Mouse (Mus musculus) G1E-ER4 (cell line): ENCODE results near the gene Reep3. TPM values are rescaled to one million over a fixed set of nuclear protein-coding genes. Genes with fewer than 3 reads are reported as not detected.

Experiments
- GATA1 ChIP-seq: IDR thresholded peaks from one replicate; pipeline ENCODE4 v1.8.0; 2012; ENCODE audit warnings: low read length, inconsistent platforms
- polyA plus RNA-seq: library from polyadenylated mRNA; stranded (reverse); fragments of >175 nt; gene quantifications from 2 replicates; pipeline ENCODE4 v1.2.3, GENCODE M21; 2012

Gene Reep3
- polyA plus RNA-seq, 1 experiment: 1.5 TPM

DNA sequence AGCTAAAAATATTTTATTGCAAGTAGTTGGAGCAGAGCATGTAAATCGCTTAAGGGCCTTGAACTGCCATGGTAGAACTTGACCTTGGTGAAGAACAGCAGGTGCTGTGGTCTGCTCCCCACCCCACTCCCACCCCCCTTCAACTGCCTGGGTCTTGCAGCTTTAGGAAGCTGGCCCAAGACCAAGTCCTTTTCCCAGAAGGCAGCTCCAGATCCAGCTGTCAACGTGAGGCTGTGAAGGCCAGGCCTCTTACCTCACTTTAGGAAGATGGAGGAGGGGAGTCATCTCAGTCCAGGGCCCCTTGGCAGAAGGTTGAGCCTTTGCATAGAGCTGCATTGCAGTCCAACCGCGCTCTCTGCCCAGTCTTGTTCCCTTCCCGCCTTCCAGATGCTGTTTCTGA lies 102.3 kb downstream of the Reep3 start:
- TF ChIP-seq GATA1: no peak

DNA sequence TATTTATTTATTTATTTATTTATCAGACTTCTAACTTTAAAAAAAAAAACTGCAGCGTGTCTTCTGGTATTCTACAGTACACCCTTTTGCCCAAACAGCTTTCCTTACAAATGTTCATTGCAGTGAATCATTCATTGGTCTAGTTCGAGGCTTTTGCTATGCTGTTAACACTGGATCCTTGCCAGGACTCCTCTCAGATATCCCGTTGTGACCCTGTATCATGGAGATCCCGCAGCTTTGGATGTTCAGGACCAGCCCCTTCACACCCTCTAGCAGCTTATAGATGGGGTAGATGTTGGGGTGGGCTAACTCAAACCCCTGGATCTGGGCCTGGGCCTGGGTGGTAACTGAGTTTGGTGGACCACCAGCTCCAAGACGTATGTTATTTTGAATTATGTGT lies 104.2 kb downstream of the Reep3 start:
- no peak for TF ChIP-seq GATA1

DNA sequence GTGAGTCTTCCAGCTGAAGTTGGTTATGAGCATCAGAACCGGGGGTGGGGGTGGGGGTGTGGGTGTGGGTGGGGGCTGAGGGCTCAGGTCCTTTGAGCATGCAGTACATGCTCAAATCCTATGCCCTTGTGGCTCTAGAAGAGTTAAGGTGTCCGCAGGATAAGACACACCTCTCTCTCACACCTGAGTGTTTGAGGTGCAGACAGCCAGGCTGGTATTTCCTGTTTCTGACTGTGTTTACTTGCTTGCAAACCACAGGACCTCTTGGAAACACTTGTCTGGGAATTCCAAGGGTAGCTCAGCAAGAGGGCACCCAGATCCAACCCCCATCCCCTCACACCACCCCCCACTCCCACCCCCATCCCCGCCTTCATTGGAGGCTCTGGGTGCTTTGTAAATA lies 106.2 kb downstream of the Reep3 start:
- TF ChIP-seq GATA1: no peak

DNA sequence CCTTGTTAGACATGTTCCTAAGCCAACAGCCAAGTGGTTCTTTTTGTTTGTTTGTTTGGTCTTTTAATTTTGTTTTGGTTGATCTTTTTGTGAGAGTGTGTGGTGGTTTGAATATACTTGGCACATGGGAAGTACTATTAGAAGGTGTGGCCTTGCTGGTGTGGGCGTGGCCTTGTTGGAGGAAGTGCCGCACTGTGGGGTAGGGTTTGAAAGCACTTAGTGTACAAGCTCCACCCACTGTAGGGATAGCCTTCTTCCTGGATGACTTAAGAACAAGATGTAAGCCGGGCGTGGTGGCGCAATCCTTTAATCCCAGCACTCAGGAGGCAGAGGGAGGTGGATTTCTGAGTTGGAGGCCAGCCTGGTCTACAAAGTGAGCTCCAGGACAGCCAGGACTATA lies 113.7 kb downstream of the Reep3 start:
- TF ChIP-seq GATA1: no peak

DNA sequence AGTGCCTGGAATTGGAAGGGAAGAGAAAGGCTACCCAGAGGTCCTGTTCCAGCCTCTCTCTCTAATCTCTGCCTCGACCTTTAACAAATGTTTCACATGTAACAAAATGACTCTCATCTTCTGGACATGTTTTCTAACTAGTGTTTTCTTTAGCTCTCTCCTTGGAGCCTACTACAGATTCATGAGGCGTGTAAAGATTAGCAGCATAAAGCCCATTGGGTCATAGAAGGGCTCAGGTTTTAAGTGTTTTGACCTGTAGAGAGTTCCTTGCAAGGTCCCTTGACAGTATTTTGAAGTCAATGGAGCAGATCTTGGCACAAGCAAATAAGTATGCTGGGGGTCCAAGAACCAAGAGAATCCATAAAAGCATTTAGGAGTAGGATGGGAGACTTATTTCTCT lies 118.5 kb downstream of the Reep3 start:
- no peak for TF ChIP-seq GATA1

DNA sequence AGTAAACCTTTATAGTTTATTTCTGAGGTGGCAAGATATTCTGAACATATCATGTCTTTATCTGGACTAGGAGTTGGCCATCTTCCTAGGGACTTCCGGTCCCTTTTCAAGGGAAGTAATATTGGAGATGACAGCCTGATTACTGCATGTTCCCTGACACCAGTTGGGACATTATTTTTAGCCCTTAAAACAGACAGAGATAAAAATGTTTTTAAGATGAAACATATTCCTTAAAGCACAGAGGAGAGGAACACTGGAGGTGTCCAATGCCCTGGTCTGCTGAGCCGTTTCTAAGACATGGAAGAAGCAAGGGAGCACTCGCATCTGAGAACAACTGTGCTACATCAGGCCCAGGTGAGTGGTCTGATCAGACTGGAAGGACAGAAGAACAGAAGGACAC lies 119.7 kb downstream of the Reep3 start:
- no peak for TF ChIP-seq GATA1

DNA sequence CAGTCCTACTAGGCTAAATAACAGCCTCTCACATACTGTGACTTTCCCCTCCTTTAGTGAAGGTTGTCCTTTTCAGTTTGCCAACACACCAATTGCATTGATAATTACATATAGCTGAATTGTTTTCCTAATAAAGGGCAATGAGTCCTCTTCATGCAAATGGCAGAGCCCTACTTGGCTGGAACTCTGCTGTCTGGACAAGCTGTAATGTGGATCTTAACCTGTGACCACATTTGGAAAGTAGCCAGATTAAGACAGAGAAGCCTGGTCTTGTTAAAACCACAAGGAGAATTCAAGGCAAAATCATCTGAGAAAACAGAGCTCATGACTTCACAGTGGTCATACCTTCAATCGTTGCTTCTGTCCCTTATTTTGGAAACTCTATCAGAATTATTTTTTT lies 121.3 kb downstream of the Reep3 start:
- no peak for TF ChIP-seq GATA1

DNA sequence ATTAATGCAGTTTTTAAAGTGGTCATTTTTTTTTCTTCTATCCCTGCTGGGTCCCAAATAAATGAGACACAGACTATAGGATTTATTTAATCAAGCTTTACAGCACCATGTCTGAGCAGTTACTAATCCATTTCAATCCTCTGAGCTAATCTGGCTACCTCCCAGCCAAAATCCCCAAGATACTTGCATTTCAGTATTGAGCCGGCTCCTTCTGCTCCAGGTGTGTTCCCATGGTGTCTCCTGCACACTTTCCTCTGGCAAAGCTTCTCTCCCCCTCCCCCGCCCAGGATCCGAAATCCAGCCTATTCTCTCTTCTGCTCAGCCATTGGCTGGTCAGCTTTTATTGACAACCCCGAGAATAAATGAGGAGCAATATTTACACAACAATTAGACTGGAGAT lies 122.3 kb downstream of the Reep3 start:
- no peak for TF ChIP-seq GATA1

DNA sequence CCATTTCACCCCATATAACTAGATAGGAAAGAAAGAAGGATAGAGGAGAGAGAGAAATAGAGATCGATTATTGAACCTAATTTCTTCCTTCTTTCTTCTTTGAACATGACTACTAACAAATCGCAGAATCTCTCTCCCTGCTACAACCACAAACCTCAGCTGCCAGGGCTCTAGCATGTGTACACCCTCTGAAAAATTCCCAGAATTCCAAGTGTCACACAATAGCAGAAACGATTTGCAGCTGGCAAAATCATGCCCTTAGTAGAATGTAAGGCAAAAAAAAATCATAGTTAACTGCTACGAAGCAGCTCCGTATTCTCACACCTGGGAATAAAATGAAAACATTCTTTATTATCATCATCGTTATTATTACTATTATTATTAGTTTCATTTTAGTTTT lies 122.9 kb downstream of the Reep3 start:
- TF ChIP-seq GATA1: no peak

DNA sequence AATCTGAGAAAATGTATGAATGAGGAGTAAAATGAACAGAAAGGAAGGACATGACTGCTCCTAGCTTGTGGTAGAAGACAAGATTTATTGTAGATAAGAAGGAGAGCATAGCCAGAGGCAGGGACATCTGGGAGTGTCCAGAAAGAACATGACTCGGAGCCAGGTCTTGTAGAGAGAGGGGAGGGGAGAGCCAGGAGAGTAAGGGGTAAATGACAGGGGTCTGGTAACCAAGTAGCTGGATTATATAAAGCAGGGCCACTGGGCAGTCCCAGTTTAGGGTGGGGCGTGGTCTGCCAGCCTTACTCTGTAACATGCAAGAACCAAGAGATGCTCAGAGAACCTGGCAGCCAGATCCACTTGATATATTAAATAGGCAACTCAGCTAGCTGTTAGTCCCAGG lies 123.5 kb downstream of the Reep3 start:
- no peak for TF ChIP-seq GATA1

DNA sequence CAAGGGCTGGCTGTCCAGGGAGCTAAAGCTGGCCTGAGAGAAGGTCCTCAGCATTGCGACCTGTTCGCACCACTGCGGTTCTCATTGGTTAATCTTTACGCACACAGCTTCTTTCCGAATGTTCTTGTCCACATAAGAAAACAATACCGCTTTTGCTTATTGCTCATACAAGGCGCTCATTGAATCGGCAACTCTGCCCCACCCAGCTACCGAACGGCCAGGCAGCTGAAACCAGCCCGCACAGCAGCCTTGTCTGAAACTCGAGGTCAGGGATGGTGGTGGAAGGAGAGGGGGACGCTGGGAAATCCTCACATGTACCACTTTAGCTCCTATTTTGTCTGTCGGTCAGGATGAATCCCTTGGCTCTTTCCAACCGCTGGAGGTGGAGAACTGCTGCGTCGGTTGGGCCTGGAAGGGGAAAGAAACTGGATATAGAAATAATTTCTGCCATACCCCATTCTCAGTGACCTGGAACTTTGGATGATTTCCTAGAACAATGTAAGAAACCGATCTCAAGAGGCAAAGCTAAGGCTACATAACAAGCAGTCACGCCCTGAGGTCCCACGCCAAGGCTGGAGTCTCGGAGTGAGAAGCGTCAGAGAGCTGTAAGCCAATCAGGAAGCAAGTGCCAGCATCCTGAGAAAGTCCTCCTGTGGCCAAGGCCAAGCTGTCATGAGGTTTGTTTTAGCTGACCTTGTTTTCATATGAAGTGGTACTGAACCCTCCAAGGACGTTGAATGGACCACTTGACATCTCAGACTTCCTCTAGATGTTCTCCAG lies 126.2 kb downstream of the Reep3 start:
- no peak for TF ChIP-seq GATA1

DNA sequence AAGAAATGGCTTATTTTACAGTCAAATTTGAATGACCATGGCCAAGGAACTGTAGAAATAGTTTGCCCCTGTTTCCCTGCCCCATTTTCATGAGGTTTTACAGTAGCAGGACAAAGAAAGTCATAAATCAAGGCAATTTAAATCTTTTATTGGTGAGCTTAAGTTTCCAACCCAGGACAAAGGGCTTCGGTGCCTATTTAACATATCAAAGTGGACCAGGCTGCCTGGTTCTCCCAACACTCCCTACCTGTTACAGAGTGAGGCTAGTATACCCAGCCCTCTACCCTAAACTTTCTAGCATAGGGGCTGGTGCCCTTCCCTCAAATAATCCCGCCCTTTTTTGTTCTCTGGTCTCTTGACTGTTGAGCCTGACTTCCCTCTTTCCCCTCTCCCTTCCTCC lies 127.2 kb downstream of the Reep3 start:
- no peak for TF ChIP-seq GATA1

DNA sequence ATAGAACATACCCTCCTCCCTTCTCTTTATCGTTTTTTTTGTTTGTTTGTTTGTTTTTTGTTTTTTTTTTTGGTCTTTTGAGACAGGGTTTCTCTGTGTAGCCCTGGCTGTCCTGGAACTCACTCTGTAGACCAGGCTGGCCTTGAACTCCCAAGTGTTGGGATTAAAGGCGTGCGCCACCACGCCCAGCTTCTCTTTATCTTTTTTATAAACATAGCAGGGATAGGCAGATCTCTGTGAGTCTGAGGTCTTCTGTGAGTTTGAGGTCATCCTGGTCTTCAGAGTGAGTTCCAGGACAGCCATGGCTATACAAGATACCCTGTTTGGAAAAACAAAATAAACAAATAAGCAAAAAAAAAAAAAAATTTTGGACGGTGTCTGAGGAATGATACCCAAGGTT lies 127.7 kb downstream of the Reep3 start:
- no peak for TF ChIP-seq GATA1

DNA sequence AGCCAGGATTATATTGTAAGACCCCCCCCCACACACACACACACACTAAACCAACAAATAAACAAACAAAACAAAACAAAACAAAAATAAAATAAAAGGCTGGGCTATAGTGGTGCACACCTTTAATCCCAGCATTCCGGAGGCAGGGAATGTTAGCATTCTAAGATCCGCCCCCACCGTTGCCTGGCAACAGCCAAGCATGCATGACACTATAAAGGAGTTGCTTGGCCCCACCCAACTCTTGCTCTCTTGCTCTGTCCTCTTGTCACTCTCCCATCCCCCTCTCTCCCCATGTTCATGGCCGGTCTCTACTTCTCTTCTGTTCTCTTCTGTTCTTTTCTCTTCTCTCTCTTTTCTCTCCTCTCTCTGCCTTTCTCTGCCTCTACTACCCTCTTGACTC lies 128.2 kb downstream of the Reep3 start:
- TF ChIP-seq GATA1: no peak

DNA sequence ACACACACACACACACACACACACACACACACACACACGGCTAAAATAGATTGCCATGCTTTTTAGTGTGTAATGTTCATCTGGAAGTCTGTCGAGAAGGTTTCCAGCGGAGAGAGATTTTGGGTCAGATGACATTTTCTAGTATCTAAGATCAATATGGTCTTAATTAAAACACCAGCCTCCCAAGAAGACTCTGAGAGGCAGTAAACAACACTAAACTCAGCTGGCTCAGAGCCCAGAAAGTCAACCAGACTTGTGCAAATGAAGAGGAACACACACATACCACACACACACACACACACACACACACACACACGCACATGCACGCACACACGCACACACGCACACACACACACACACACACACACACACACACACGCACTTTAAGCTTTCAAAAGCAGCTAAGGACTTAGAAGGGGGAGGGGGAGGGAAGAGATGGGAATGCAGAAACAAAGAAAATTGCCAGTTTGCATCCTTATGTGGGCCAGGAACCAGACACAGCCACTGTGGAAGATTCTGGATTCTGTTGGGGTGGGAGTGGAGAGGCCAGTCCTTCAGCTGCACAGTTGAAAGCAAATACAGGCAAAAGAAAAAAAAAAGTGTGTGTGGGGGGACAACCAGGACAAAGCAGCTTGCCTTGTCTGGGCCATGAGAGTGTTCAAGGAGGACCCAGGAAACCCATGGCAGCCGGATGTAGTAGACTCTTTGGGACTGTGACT lies 130.2 kb downstream of the Reep3 start:
- TF ChIP-seq GATA1: no peak

DNA sequence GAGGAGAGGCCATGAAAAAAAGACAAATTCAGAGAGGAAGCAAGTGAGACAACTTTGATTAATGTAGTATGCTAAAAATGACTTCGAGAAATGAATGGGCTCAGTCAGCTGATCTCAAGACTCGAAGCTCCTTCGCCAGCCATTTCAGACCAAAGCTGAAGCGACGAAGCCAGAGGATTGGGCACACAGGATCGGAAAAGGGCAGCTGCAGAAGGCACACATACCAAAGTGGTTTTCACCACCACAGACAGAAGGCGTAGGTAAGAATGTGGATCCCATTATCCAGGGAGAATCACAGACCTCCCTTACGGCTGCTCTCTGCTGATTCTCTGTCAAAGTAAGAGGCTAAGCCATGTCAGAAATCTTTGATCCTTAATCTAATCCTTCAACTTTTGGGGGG lies 136.6 kb downstream of the Reep3 start:
- TF ChIP-seq GATA1: no peak

Other genes with a start within 250 kb of the Reep3 start
- 9.5 and 10.3 TPM in 2 replicates for gene Jmjd1c, start 820 bp downstream of the Reep3 start, polyA plus RNA-seq
- gene Nrbf2, start 188.4 kb upstream of the Reep3 start, polyA plus RNA-seq: 59.3 and 74.7 TPM in 2 replicates